Mouse (Mus musculus) forebrain, postnatal 0 days (tissue): ENCODE results near the gene Sptlc3. TPM values are rescaled to one million over a fixed set of nuclear protein-coding genes. Genes with fewer than 3 reads are reported as not detected.

ENCODE experiments used
- ATAC-seq: fragments of 200-750 bp; cut with Nextera tagmentation; 2 replicates; pipeline ENCODE4 v1.8.0; 2017; ENCODE audit warnings: mild to moderate bottlenecking, moderate library complexity
- DNase-seq: peaks from one replicate; pipeline ENCODE4 v3.0.0-alpha.2; 2015
- H3K27ac ChIP-seq: fragments of 300-500 bp; sonication (generic); 2 replicates; pipeline ENCODE4 v1.5.1; 2014; ENCODE audit warnings: low read depth, mild to moderate bottlenecking, antibody characterized with exemption, low read length, moderate library complexity, mixed read lengths
- H3K27me3 ChIP-seq: fragments of 300-500 bp; sonication (generic); 2 replicates; pipeline ENCODE4 v1.6.1; 2014; ENCODE audit warnings: mild to moderate bottlenecking, low read length, mixed read lengths; ENCODE audit not compliant: insufficient read depth
- H3K36me3 ChIP-seq: fragments of 300-500 bp; sonication (generic); 2 replicates; pipeline ENCODE4 v1.6.1; 2014; ENCODE audit warnings: mild to moderate bottlenecking, moderate library complexity; ENCODE audit not compliant: insufficient read depth
- H3K4me1 ChIP-seq: fragments of 300-500 bp; sonication (generic); 2 replicates; pipeline ENCODE4 v1.6.1; 2014; ENCODE audit warnings: antibody characterized with exemption; ENCODE audit not compliant: insufficient read depth
- H3K4me2 ChIP-seq: fragments of 300-500 bp; sonication (generic); 2 replicates; pipeline ENCODE4 v1.6.1; 2014; ENCODE audit warnings: low read depth, mild to moderate bottlenecking, moderate library complexity
- H3K4me3 ChIP-seq: fragments of 300-500 bp; sonication (generic); 2 replicates; pipeline ENCODE4 v1.5.1; 2014; ENCODE audit warnings: low read depth, low read length, mixed read lengths
- H3K9ac ChIP-seq: fragments of 300-500 bp; sonication (generic); 2 replicates; pipeline ENCODE4 v1.6.1; 2014; ENCODE audit warnings: mild to moderate bottlenecking
- H3K9me3 ChIP-seq: fragments of 300-500 bp; sonication (generic); 2 replicates; pipeline ENCODE4 v1.6.1; 2016; ENCODE audit warnings: low read length
- CTCF ChIP-seq: sonication (generic); IDR thresholded peaks from 2 replicates; pipeline ENCODE4 v1.5.1; 2016; ENCODE audit warnings: antibody characterized with exemption, control low read depth, low read depth
- WGBS: fragments of 180-500 bp; shearing (Covaris S2); extraction: QIAGEN DNeasy Blood & Tissue Kit; methylation state at CpG from one replicate; pipeline ENCODE4 v1.1.7; 2014; 5-methylcytosine and 5-hydroxymethylcytosine counted together
- polyA plus RNA-seq: library from polyadenylated mRNA; unstranded; fragments of >200 nt; fragmentation: Nextera tagmentation; extraction: Ambion mirVana; gene quantifications from 2 replicates; pipeline ENCODE4 v1.2.1, GENCODE M21; 2015
- total RNA-seq: library from RNA; depleted of rRNA; stranded (reverse); fragments of >200 nt; gene quantifications from 2 replicates; pipeline ENCODE4 v1.2.3, GENCODE M21; 2014

Gene Sptlc3
- total and polyA plus RNA-seq, 2 experiments from 2014 or later: 0.27 to 0.48 TPM

- Histone ChIP-seq H3K36me3 (no peaks in the 10 kb centered on the region), H3K9ac (no peak overlapping the region), H3K9me3 (no peaks in the 10 kb centered on the region), H3K4me3 (no peak overlapping the region), H3K27me3 (no peaks in the 10 kb centered on the region), H3K4me2 (no peak overlapping the region), H3K27ac (no peak overlapping the region), H3K4me1 (no peaks in the 10 kb centered on the region)
- DNase-seq (no peak), ATAC-seq (no peak)
- 81% methylated on average over 2 of the region's 2 CpGs for WGBS
- TF ChIP-seq CTCF: no peak
Observed at GRCm38 (mm10) chr2:139587660-139588200, 94.0 kb downstream of the Sptlc3 start.

DNA sequence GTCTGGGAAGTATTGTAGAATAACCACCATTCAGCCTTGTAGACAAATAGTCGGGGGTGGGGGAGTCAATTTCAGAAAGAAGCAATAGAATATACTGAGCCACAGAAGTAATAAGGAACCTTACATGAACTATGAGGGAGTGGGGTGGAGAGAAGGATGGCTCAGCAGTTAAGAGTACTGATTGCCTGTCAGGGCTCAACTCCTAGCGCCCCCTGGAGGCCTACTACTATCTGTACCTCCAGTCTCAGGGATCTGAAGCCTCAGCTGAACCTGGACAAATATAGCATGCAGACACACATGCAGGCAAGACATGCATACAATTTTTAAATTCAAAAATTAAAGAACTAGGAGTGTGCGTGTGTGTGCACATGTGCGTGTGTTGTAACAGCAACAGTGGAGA is 96.2 kb downstream of the Sptlc3 start:
- Histone ChIP-seq H3K9me3 (no peaks in the 10 kb centered on the region), H3K27ac (no peak overlapping the region), H3K4me1 (no peaks in the 10 kb centered on the region), H3K4me2 (no peak overlapping the region), H3K27me3 (no peaks in the 10 kb centered on the region), H3K9ac (no peak overlapping the region), H3K36me3 (no peaks in the 10 kb centered on the region), H3K4me3 (no peak overlapping the region)
- peak; percentile 59 for TF ChIP-seq CTCF
- DNase-seq (no peak), ATAC-seq (0 out of 2 replicates have a peak, but pooled peaks have one; percentile 32)
- 47% methylated on average over 4 of the region's 4 CpGs for WGBS

- DNase-seq (peak; percentile 80), ATAC-seq (peak; percentile 81; the same call in 1 of the 2 replicates)
- Histone ChIP-seq H3K27me3 (no peaks in the 10 kb centered on the region), H3K9ac (no peak overlapping the region), H3K4me3 (no peak overlapping the region), H3K27ac (no peak overlapping the region), H3K4me2 (no peak overlapping the region), H3K4me1 (no peaks in the 10 kb centered on the region), H3K9me3 (no peaks in the 10 kb centered on the region), H3K36me3 (no peaks in the 10 kb centered on the region)
- peak; percentile 91 for TF ChIP-seq CTCF
- 42% methylated on average over 10 of the region's 10 CpGs for WGBS
Observed at GRCm38 (mm10) chr2:139590888-139591698, 97.4 kb downstream of the Sptlc3 start.

- TF ChIP-seq CTCF: no peak
- no peaks in the 10 kb centered on the region for H3K36me3 ChIP-seq
- H3K9ac ChIP-seq: no peak overlapping the region
- H3K4me2 ChIP-seq: no peak overlapping the region
- no peak overlapping the region for H3K27ac ChIP-seq
- DNase-seq (no peak), ATAC-seq (no peak)
- WGBS: 90% methylated on average over 7 of the region's 7 CpGs
- no peaks in the 10 kb centered on the region for H3K27me3 ChIP-seq
- no peak overlapping the region for H3K4me3 ChIP-seq
- H3K9me3 ChIP-seq: no peaks in the 10 kb centered on the region
- H3K4me1 ChIP-seq: no peaks in the 10 kb centered on the region
Observed at GRCm38 (mm10) chr2:139592109-139592508, 98.4 kb downstream of the Sptlc3 start.

GRCm38 (mm10) chr2:139597229-139597628 is 103.5 kb downstream of the Sptlc3 start:
- H3K27ac ChIP-seq: no peak overlapping the region
- no peak overlapping the region for H3K4me2 ChIP-seq
- H3K9ac ChIP-seq: no peak overlapping the region
- WGBS: 95% methylated on average over 5 of the region's 5 CpGs
- ATAC-seq (no peak), DNase-seq (no peak)
- H3K36me3 ChIP-seq: no peaks in the 10 kb centered on the region
- no peaks in the 10 kb centered on the region for H3K27me3 ChIP-seq
- H3K4me3 ChIP-seq: no peak overlapping the region
- no peak for TF ChIP-seq CTCF
- H3K9me3 ChIP-seq: no peaks in the 10 kb centered on the region
- no peaks in the 10 kb centered on the region for H3K4me1 ChIP-seq

DNA sequence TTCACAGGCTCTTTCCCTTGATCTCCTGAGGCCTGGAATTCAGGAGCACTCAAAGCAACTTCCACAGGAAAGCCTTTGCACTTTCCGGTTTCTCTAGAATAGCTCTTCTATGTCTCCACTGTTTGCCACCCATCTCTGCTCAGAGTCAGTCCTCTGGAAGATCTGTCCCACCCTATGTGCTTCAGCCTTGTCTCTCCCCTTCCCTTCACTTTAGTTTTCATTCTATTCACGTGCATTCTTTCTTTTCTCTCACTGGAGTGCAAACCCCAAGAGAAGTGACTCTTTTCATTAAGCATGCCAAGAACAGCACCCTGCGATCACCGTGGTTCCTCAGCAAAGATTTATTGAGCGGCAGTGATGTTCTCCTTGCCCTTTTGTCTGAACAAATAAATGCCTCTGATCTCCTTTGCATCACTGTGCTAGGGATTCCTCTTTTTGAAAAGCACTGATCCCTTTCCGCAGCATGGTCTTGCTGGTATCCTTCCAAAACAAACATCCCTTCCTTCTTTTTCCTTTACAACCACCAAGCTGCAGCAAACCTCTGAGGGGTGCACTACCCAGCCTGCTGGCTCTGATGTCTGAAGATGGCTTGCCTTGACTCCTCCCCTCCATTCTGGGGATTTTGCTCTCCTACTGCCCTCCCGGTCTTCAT is 108.0 kb downstream of the Sptlc3 start:
- DNase-seq (no peak), ATAC-seq (no peak)
- TF ChIP-seq CTCF: no peak
- Histone ChIP-seq H3K27me3 (no peaks in the 10 kb centered on the region), H3K4me2 (no peak overlapping the region), H3K4me3 (no peak overlapping the region), H3K27ac (no peak overlapping the region), H3K36me3 (no peaks in the 10 kb centered on the region), H3K4me1 (no peaks in the 10 kb centered on the region), H3K9me3 (no peaks in the 10 kb centered on the region), H3K9ac (no peak overlapping the region)
- WGBS: 34% methylated on average over 7 of the region's 7 CpGs

DNA sequence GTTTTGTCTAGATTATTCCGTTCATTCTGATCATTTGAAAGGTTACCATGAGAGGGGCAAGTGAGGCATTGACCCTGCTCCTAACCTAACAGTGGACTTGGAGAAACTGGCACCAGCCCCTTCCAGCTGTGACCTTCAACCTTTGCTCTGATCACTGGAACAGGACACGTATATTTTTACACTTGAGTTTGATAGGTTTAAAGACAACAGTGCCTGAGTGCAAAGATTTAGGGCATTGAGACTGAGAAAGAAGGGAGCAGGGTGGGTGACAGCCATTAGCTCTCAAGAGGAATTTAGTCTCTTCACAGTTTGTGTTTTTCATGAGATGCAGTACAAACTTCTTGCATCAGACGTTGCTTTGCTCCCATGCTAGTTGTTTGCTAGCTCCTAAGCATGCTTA is 114.5 kb downstream of the Sptlc3 start:
- no peak overlapping the region for H3K9ac ChIP-seq
- 0 out of 2 replicates have a peak overlapping the region, but pooled peaks have one; percentile 6 for H3K4me2 ChIP-seq
- no peak overlapping the region for H3K4me3 ChIP-seq
- DNase-seq: no peak
- no peaks in the 10 kb centered on the region for H3K36me3 ChIP-seq
- WGBS: 36% methylated on average over 3 of the region's 3 CpGs
- ATAC-seq: no peak
- H3K27ac ChIP-seq: no peak overlapping the region
- 0 out of 2 replicates have a peak, but pooled peaks cover 4% of the 10 kb centered on the region for H3K4me1 ChIP-seq
- no peaks in the 10 kb centered on the region for H3K9me3 ChIP-seq
- peaks cover 8% of the 10 kb centered on the region; the same call in 1 of the 2 replicates for H3K27me3 ChIP-seq
- TF ChIP-seq CTCF: no peak
